Comparison of ENCODE assay signal across 20 mouse cellular contexts in genomic region chr12:32095164-32095563, GRCm38 (mm10). TPM values are rescaled to one million over a fixed set of nuclear protein-coding genes. Genes with fewer than 3 reads are reported as not detected.
DNase-seq lines count a peak whose midpoint lies in the region; ATAC-seq and TF ChIP-seq lines count a peak whose summit lies in the region.
"Had no signal": no experiment of that assay in that cellular context is flagged by ENCODE, and none has a peak within 500 bp of the region (broad histone marks: within the 10 kb centered on the region; RNA-seq: fewer than 3 reads in every experiment).

No protein-coding gene starts in this region.

- H3K27ac ChIP-seq in lung, embryonic 14.5 days (ENCODE audit: low read depth), result no peak overlapping the region
- peak overlapping the region; percentile 79 for H3K27ac ChIP-seq in liver, embryonic 12.5 days
- H3K27ac ChIP-seq: embryonic facial prominence, embryonic 15.5 days; gastrocnemius, adult 2 months; heart, adult 2 months; hindbrain, embryonic 14.5 days; limb, embryonic 15.5 days; macrophage; neural tube, embryonic 13.5 days had no signal

- no peak for TF ChIP-seq CTCF in lung, embryonic 14.5 days (IDR thresholded peaks at IDR 0.05; ENCODE audit: low read depth)

- no peaks in the 10 kb centered on the region for H3K9me3 ChIP-seq in lung, embryonic 14.5 days (ENCODE audit: low read depth, low read length)
- peaks cover 20% of the 10 kb centered on the region for H3K9me3 ChIP-seq in liver, embryonic 12.5 days (replicated peaks)
- H3K9me3 ChIP-seq: embryonic facial prominence, embryonic 15.5 days; limb, embryonic 15.5 days; neural tube, embryonic 13.5 days had no signal

- H3K4me1 ChIP-seq in lung, embryonic 14.5 days (ENCODE audit: insufficient read depth), result no peaks in the 10 kb centered on the region
- peaks cover 35% of the 10 kb centered on the region for H3K4me1 ChIP-seq in liver, embryonic 12.5 days
- H3K4me1 ChIP-seq: embryonic facial prominence, embryonic 15.5 days; limb, embryonic 15.5 days; neural tube, embryonic 13.5 days had no signal

- H3K4me3 ChIP-seq in lung, embryonic 14.5 days (ENCODE audit: low read depth, low read length), result no peak overlapping the region
- no peak overlapping the region for H3K4me3 ChIP-seq in liver, embryonic 12.5 days
- H3K4me3 ChIP-seq: embryonic facial prominence, embryonic 15.5 days; gastrocnemius, adult 2 months; heart, adult 2 months; limb, embryonic 15.5 days; neural tube, embryonic 13.5 days had no signal

- intact Hi-C loops in gastrocnemius, postnatal 36 days (cut with DNase I), result no loop called here

- H3K36me3 ChIP-seq in lung, embryonic 14.5 days (ENCODE audit: insufficient read depth), result no peaks in the 10 kb centered on the region
- peaks cover 47% of the 10 kb centered on the region for H3K36me3 ChIP-seq in liver, embryonic 12.5 days
- H3K36me3 ChIP-seq: embryonic facial prominence, embryonic 15.5 days; limb, embryonic 15.5 days; neural tube, embryonic 13.5 days had no signal

- DNase-seq in lung, embryonic 14.5 days, result peak; percentile 23
- no peak for DNase-seq in lung, postnatal 36 days
- peak; percentile 40 for DNase-seq in adipocyte (ENCODE audit: low spot score)
- no peak for DNase-seq in layer of hippocampus, adult 11-12 months (ENCODE audit: low spot score)
- no peak for DNase-seq in cerebellum, postnatal 14 days
- DNase-seq in thymus, postnatal 4 days, result no peak
- DNase-seq in gastrocnemius, postnatal 36 days, result no peak
- DNase-seq: cerebellum, adult 2 months; forebrain, postnatal 0 days; gastrocnemius, adult 2 months; heart, adult 2 months; kidney, postnatal 10 days had no signal

- H3K27me3 ChIP-seq in lung, embryonic 14.5 days (ENCODE audit: insufficient read depth, low read length), result no peaks in the 10 kb centered on the region
- no peaks in the 10 kb centered on the region for H3K27me3 ChIP-seq in liver, embryonic 12.5 days (replicated peaks)
- H3K27me3 ChIP-seq: embryonic facial prominence, embryonic 15.5 days; limb, embryonic 15.5 days; neural tube, embryonic 13.5 days had no signal

- no peak overlapping the region for H3K4me2 ChIP-seq in lung, embryonic 14.5 days
- no peak overlapping the region for H3K4me2 ChIP-seq in liver, embryonic 12.5 days
- H3K4me2 ChIP-seq: embryonic facial prominence, embryonic 15.5 days; hindbrain, embryonic 14.5 days; limb, embryonic 15.5 days; neural tube, embryonic 13.5 days had no signal

- no peak for ATAC-seq in lung, embryonic 14.5 days (ENCODE audit: insufficient read depth)
- peak; percentile 62; the same call in 1 of the 2 replicates for ATAC-seq in liver, embryonic 12.5 days
- ATAC-seq: forebrain, postnatal 0 days; intestine, postnatal 0 days; midbrain, embryonic 16.5 days had no signal

- no peak overlapping the region for H3K9ac ChIP-seq in lung, embryonic 14.5 days
- peak overlapping the region; percentile 54 for H3K9ac ChIP-seq in liver, embryonic 12.5 days
- H3K9ac ChIP-seq: embryonic facial prominence, embryonic 15.5 days; forebrain, postnatal 0 days; hindbrain, embryonic 14.5 days; limb, embryonic 15.5 days; neural tube, embryonic 13.5 days had no signal

- 55% methylated on average over 1 of the region's 1 CpGs for WGBS in lung, embryonic 14.5 days
- WGBS in liver, embryonic 12.5 days (ENCODE audit: insufficient replicate concordance), result 44% methylated on average over 1 of the region's 1 CpGs

RNA-seq across cellular contexts. Expression of gene Prkar2b, which starts 34.1 kb away (rescaled TPM):
- 31.6 and 31.9 TPM in 2 replicates for polyA plus RNA-seq in lung, embryonic 14.5 days (2014; fragmentation: Nextera tagmentation; extraction: Ambion mirVana)
- polyA plus RNA-seq in liver, embryonic 12.5 days (2016; fragmentation: Nextera tagmentation; extraction: Ambion mirVana), result 137 and 141 TPM in 2 replicates
- 1 to 10 TPM; 1.7 to 1.9 TPM for total RNA-seq in gastrocnemius, postnatal 36 days (2021)

Comparison
In these comparisons a context has a peak if more than half of its experiments do, and no peak if none do; other contexts are left out.
1. DNase-seq: peak in lung, embryonic 14.5 days (single experiment) and adipocyte (single experiment); none in lung, postnatal 36 days (single experiment), layer of hippocampus, adult 11-12 months (single experiment), cerebellum, postnatal 14 days (0 of 2), thymus, postnatal 4 days (single experiment) and gastrocnemius, postnatal 36 days (0 of 2).